Mouse (Mus musculus) limb, embryonic 15.5 days (tissue): ENCODE measurements around the gene Lias. TPM values are rescaled to one million over a fixed set of nuclear protein-coding genes. Genes with fewer than 3 reads are reported as not detected.

Experiments used
- ATAC-seq: fragments of 200-750 bp; cut with Nextera tagmentation; 2 replicates; pipeline ENCODE4 v1.8.0; 2017; ENCODE audit warnings: low read depth, moderate TSS enrichment; ENCODE audit not compliant: insufficient number of reproducible peaks, low FRiP score, low TSS enrichment
- H3K27ac ChIP-seq: fragments of 300-500 bp; sonication (generic); 2 replicates; pipeline ENCODE4 v1.5.1; 2015; ENCODE audit warnings: moderate library complexity, mild to moderate bottlenecking, inconsistent platforms
- H3K27me3 ChIP-seq: fragments of 300-500 bp; sonication (generic); 2 replicates; pipeline ENCODE4 v1.6.1; 2015; ENCODE audit warnings: inconsistent platforms
- H3K36me3 ChIP-seq: fragments of 300-500 bp; sonication (generic); 2 replicates; pipeline ENCODE4 v1.6.1; 2015; ENCODE audit warnings: inconsistent platforms
- H3K4me1 ChIP-seq: fragments of 300-500 bp; sonication (generic); 2 replicates; pipeline ENCODE4 v1.6.1; 2015; ENCODE audit warnings: inconsistent platforms
- H3K4me2 ChIP-seq: fragments of 300-500 bp; sonication (generic); 2 replicates; pipeline ENCODE4 v1.6.1; 2015; ENCODE audit warnings: mild to moderate bottlenecking, inconsistent platforms
- H3K4me3 ChIP-seq: fragments of 300-500 bp; sonication (generic); 2 replicates; pipeline ENCODE4 v1.5.1; 2015; ENCODE audit warnings: mild to moderate bottlenecking, inconsistent platforms
- H3K9ac ChIP-seq: fragments of 300-500 bp; sonication (generic); 2 replicates; pipeline ENCODE4 v1.6.1; 2015; ENCODE audit warnings: inconsistent platforms
- H3K9me3 ChIP-seq: fragments of 300-500 bp; sonication (generic); 2 replicates; pipeline ENCODE4 v1.6.1; 2016; ENCODE audit warnings: inconsistent platforms
- WGBS: fragments of 180-500 bp; shearing (Covaris S2); methylation state at CpG from one replicate; pipeline ENCODE4 v1.1.7; 2015; 5-methylcytosine and 5-hydroxymethylcytosine counted together
- polyA plus RNA-seq: library from polyadenylated mRNA; unstranded; fragments of >200 nt; fragmentation: Nextera tagmentation; extraction: Ambion mirVana; gene quantifications from 2 replicates; pipeline ENCODE4 v1.2.1, GENCODE M21; 2015

The Lias gene
- polyA plus RNA-seq, 1 experiment from 2014 or later: 58.9 TPM

GRCm38 (mm10) chr5:65387008-65387867 is 4.1 kb upstream of the Lias start:
- Histone ChIP-seq H3K4me1 (peaks cover 21% of the 10 kb centered on the region), H3K9ac (no peak overlapping the region), H3K4me3 (no peak overlapping the region), H3K36me3 (peaks cover 32% of the 10 kb centered on the region), H3K4me2 (no peak overlapping the region), H3K27ac (no peak overlapping the region), H3K9me3 (no peaks in the 10 kb centered on the region), H3K27me3 (no peaks in the 10 kb centered on the region)
- WGBS: 72% methylated on average over 6 of the region's 6 CpGs
- no peak for ATAC-seq

- 4% methylated on average over 12 of the region's 12 CpGs for WGBS
- no peaks in the 10 kb centered on the region for H3K9me3 ChIP-seq
- ATAC-seq: 0 out of 2 replicates have a peak, but pooled peaks have one; percentile 40
- peak overlapping the region; percentile 56 for H3K9ac ChIP-seq
- H3K4me1 ChIP-seq: peaks cover 24% of the 10 kb centered on the region
- H3K27me3 ChIP-seq: no peaks in the 10 kb centered on the region
- H3K27ac ChIP-seq: no peak overlapping the region; the same call in none of the 2 replicates
- H3K4me3 ChIP-seq: peak overlapping the region; percentile 81
- H3K36me3 ChIP-seq: peaks cover 53% of the 10 kb centered on the region
- peak overlapping the region; percentile 48 for H3K4me2 ChIP-seq
Observed at GRCm38 (mm10) chr5:65391753-65392152, 456 bp downstream of the Lias start.

GRCm38 (mm10) chr5:65394425-65394824 is 3.1 kb downstream of the Lias start:
- WGBS: 91% methylated on average over 7 of the region's 7 CpGs
- H3K36me3 ChIP-seq: peaks cover 44% of the 10 kb centered on the region
- H3K4me2 ChIP-seq: no peak overlapping the region
- no peak overlapping the region for H3K9ac ChIP-seq
- peaks cover 16% of the 10 kb centered on the region for H3K4me1 ChIP-seq
- H3K9me3 ChIP-seq: no peaks in the 10 kb centered on the region
- no peaks in the 10 kb centered on the region for H3K27me3 ChIP-seq
- H3K27ac ChIP-seq: no peak overlapping the region
- no peak for ATAC-seq
- H3K4me3 ChIP-seq: no peak overlapping the region

GRCm38 (mm10) chr5:65401251-65401994 is 10.1 kb downstream of the Lias start:
- no peak overlapping the region for H3K4me2 ChIP-seq
- H3K9me3 ChIP-seq: no peaks in the 10 kb centered on the region
- H3K36me3 ChIP-seq: peaks cover 70% of the 10 kb centered on the region
- no peak overlapping the region for H3K4me3 ChIP-seq
- 30% methylated on average over 2 of the region's 2 CpGs for WGBS
- no peak overlapping the region for H3K9ac ChIP-seq
- H3K4me1 ChIP-seq: no peaks in the 10 kb centered on the region
- no peak overlapping the region for H3K27ac ChIP-seq
- no peak for ATAC-seq
- no peaks in the 10 kb centered on the region for H3K27me3 ChIP-seq

- H3K9ac ChIP-seq: no peak overlapping the region
- ATAC-seq: no peak
- H3K4me1 ChIP-seq: peaks cover 3% of the 10 kb centered on the region; the same call in 1 of the 2 replicates
- H3K36me3 ChIP-seq: peaks cover 74% of the 10 kb centered on the region
- H3K4me2 ChIP-seq: no peak overlapping the region
- H3K4me3 ChIP-seq: no peak overlapping the region
- 59% methylated on average over 12 of the region's 12 CpGs for WGBS
- H3K9me3 ChIP-seq: no peaks in the 10 kb centered on the region
- H3K27ac ChIP-seq: no peak overlapping the region
- no peaks in the 10 kb centered on the region for H3K27me3 ChIP-seq
Observed at GRCm38 (mm10) chr5:65407989-65408388, 16.7 kb downstream of the Lias start.

GRCm38 (mm10) chr5:65415653-65416458 is 24.6 kb downstream of the Lias start:
- Histone ChIP-seq H3K36me3 (peaks cover 67% of the 10 kb centered on the region), H3K9me3 (no peaks in the 10 kb centered on the region), H3K4me3 (no peak overlapping the region), H3K27me3 (no peaks in the 10 kb centered on the region), H3K27ac (peak overlapping the region; percentile 83), H3K9ac (no peak overlapping the region), H3K4me1 (peaks cover 11% of the 10 kb centered on the region), H3K4me2 (peak overlapping the region; percentile 30; the same call in 1 of the 2 replicates)
- 19% methylated on average over 26 of the region's 26 CpGs for WGBS
- ATAC-seq: peak; percentile 52

- Histone ChIP-seq H3K27ac (no peak overlapping the region), H3K4me1 (peaks cover 11% of the 10 kb centered on the region), H3K4me3 (no peak overlapping the region), H3K4me2 (no peak overlapping the region), H3K36me3 (peaks cover 78% of the 10 kb centered on the region), H3K27me3 (no peaks in the 10 kb centered on the region), H3K9me3 (no peaks in the 10 kb centered on the region), H3K9ac (no peak overlapping the region)
- WGBS: 85% methylated on average over 10 of the region's 10 CpGs
- ATAC-seq: no peak
Observed at GRCm38 (mm10) chr5:65419136-65419535, 27.8 kb downstream of the Lias start.

GRCm38 (mm10) chr5:65420822-65421221 is 29.5 kb downstream of the Lias start:
- Histone ChIP-seq H3K36me3 (peaks cover 84% of the 10 kb centered on the region), H3K27me3 (no peaks in the 10 kb centered on the region), H3K9ac (no peak overlapping the region), H3K4me2 (no peak overlapping the region), H3K4me1 (peaks cover 7% of the 10 kb centered on the region), H3K4me3 (no peak overlapping the region), H3K9me3 (no peaks in the 10 kb centered on the region), H3K27ac (no peak overlapping the region)
- ATAC-seq: no peak
- WGBS: 50% methylated on average over 6 of the region's 6 CpGs

- Histone ChIP-seq H3K9me3 (no peaks in the 10 kb centered on the region), H3K27me3 (no peaks in the 10 kb centered on the region), H3K9ac (no peak overlapping the region), H3K4me3 (no peak overlapping the region), H3K4me1 (no peaks in the 10 kb centered on the region), H3K36me3 (peaks cover 86% of the 10 kb centered on the region), H3K27ac (no peak overlapping the region), H3K4me2 (no peak overlapping the region)
- ATAC-seq: no peak
- WGBS: 94% methylated on average over 8 of the region's 8 CpGs
Observed at GRCm38 (mm10) chr5:65422803-65423202, 31.5 kb downstream of the Lias start.

- Histone ChIP-seq H3K4me1 (no peaks in the 10 kb centered on the region), H3K9me3 (no peaks in the 10 kb centered on the region), H3K27ac (no peak overlapping the region), H3K36me3 (peaks cover 73% of the 10 kb centered on the region), H3K27me3 (no peaks in the 10 kb centered on the region), H3K4me2 (no peak overlapping the region), H3K4me3 (no peak overlapping the region), H3K9ac (no peak overlapping the region)
- ATAC-seq: no peak
- 92% methylated on average over 6 of the region's 6 CpGs for WGBS
Observed at GRCm38 (mm10) chr5:65424215-65424614, 32.9 kb downstream of the Lias start.

- Histone ChIP-seq H3K9me3 (no peaks in the 10 kb centered on the region), H3K36me3 (peaks cover 67% of the 10 kb centered on the region), H3K4me1 (no peaks in the 10 kb centered on the region), H3K27ac (no peak overlapping the region), H3K4me2 (no peak overlapping the region), H3K4me3 (no peak overlapping the region), H3K27me3 (no peaks in the 10 kb centered on the region), H3K9ac (no peak overlapping the region)
- WGBS: 92% methylated on average over 5 of the region's 5 CpGs
- no peak for ATAC-seq
Observed at GRCm38 (mm10) chr5:65425251-65425650, 34.0 kb downstream of the Lias start.
